Mouse (Mus musculus): Measurements from ENCODE around the gene Olfr1150-ps1. TPM values are rescaled to one million over a fixed set of nuclear protein-coding genes. Genes with fewer than 3 reads are reported as not detected.

Gene Olfr1150-ps1
- polyA plus RNA-seq (2012; ENCODE audit: low replicate concordance): not detected in 2 replicates

GRCm38 (mm10) chr2:87843693-87844092 is at the start of gene Olfr1150-ps1:
Olfr1150-ps1 (plus strand) TSS chr2:87843993.

GRCm38 (mm10) chr2:87800292-87800691 is 43.5 kb upstream of the Olfr1150-ps1 start, which contains the start of gene Olfr1143:
Olfr1143 (plus strand) TSS chr2:87800592.

GRCm38 (mm10) chr2:87809522-87809921 is 34.3 kb upstream of the Olfr1150-ps1 start, which contains the start of gene Olfr1145:
Olfr1145 (plus strand) TSS chr2:87809822.

GRCm38 (mm10) chr2:87830233-87830632 is 13.6 kb upstream of the Olfr1150-ps1 start, which contains the start of gene Olfr1148:
Olfr1148 (plus strand) TSS chr2:87830533.

GRCm38 (mm10) chr2:87855562-87855961 is 11.8 kb downstream of the Olfr1150-ps1 start, which contains the start of gene Olfr1151:
Olfr1151 (plus strand) TSS chr2:87855862.

GRCm38 (mm10) chr2:87866192-87866591 is 22.4 kb downstream of the Olfr1150-ps1 start, which contains the start of gene Olfr1152:
Olfr1152 (plus strand) TSS chr2:87866492.

GRCm38 (mm10) chr2:87894662-87895061 is 50.9 kb downstream of the Olfr1150-ps1 start, which contains the start of gene Olfr1153:
Olfr1153 (plus strand) TSS chr2:87894962.

Other genes starting within 250 kb of the Olfr1150-ps1 start
- gene Olfr1130, start 237.8 kb upstream of the Olfr1150-ps1 start, polyA plus RNA-seq (2012; ENCODE audit: low replicate concordance): 0.07 TPM in 1 of 2 replicates, not detected in the other
- not detected in 2 replicates for gene Olfr1131, start 216.9 kb upstream of the Olfr1150-ps1 start, polyA plus RNA-seq (2012; ENCODE audit: low replicate concordance)
- not detected in 2 replicates for gene Olfr1132, start 206.5 kb upstream of the Olfr1150-ps1 start, polyA plus RNA-seq (2012; ENCODE audit: low replicate concordance)
- not detected in 2 replicates for gene Olfr1133, start 196.6 kb upstream of the Olfr1150-ps1 start, polyA plus RNA-seq (2012; ENCODE audit: low replicate concordance)
- not detected in 2 replicates for gene Olfr1134, start 185.5 kb upstream of the Olfr1150-ps1 start, polyA plus RNA-seq (2012; ENCODE audit: low replicate concordance)
- gene Olfr1135, start 170.3 kb upstream of the Olfr1150-ps1 start, polyA plus RNA-seq (2012; ENCODE audit: low replicate concordance): not detected in 2 replicates
- gene Olfr1136, start 150.0 kb upstream of the Olfr1150-ps1 start, polyA plus RNA-seq (2012; ENCODE audit: low replicate concordance): not detected in 2 replicates
- not detected in 2 replicates for gene Olfr1137, start 130.8 kb upstream of the Olfr1150-ps1 start, polyA plus RNA-seq (2012; ENCODE audit: low replicate concordance)
- gene Olfr1138, start 104.0 kb upstream of the Olfr1150-ps1 start, polyA plus RNA-seq (2012; ENCODE audit: low replicate concordance): not detected in 2 replicates
- gene Olfr1140, start 100.2 kb upstream of the Olfr1150-ps1 start, polyA plus RNA-seq (2012; ENCODE audit: low replicate concordance): not detected in 2 replicates
- not detected in 2 replicates for gene Olfr1141, start 90.0 kb upstream of the Olfr1150-ps1 start, polyA plus RNA-seq (2012; ENCODE audit: low replicate concordance)
- gene Olfr152, start 64.5 kb upstream of the Olfr1150-ps1 start, polyA plus RNA-seq (2012; ENCODE audit: low replicate concordance): not detected in 2 replicates
- not detected in 2 replicates for gene Olfr1143, start 43.4 kb upstream of the Olfr1150-ps1 start, polyA plus RNA-seq (2012; ENCODE audit: low replicate concordance)
- gene Olfr1145, start 34.2 kb upstream of the Olfr1150-ps1 start, polyA plus RNA-seq (2012; ENCODE audit: low replicate concordance): not detected in 2 replicates
- not detected in 2 replicates for gene Olfr1148, start 13.5 kb upstream of the Olfr1150-ps1 start, polyA plus RNA-seq (2012; ENCODE audit: low replicate concordance)
- not detected in 2 replicates for gene Olfr1151, start 11.9 kb downstream of the Olfr1150-ps1 start, polyA plus RNA-seq (2012; ENCODE audit: low replicate concordance)
- not detected in 2 replicates for gene Olfr1152, start 22.5 kb downstream of the Olfr1150-ps1 start, polyA plus RNA-seq (2012; ENCODE audit: low replicate concordance)
- not detected in 2 replicates for gene Olfr1153, start 51.0 kb downstream of the Olfr1150-ps1 start, polyA plus RNA-seq (2012; ENCODE audit: low replicate concordance)
- gene Olfr1154, start 61.2 kb downstream of the Olfr1150-ps1 start, polyA plus RNA-seq (2012; ENCODE audit: low replicate concordance): not detected in 2 replicates
- gene Olfr1155, start 101.1 kb downstream of the Olfr1150-ps1 start, polyA plus RNA-seq (2012; ENCODE audit: low replicate concordance): not detected in 2 replicates
- gene Olfr1156, start 109.1 kb downstream of the Olfr1150-ps1 start, polyA plus RNA-seq (2012; ENCODE audit: low replicate concordance): not detected in 2 replicates
- not detected in 2 replicates for gene Olfr1157, start 124.3 kb downstream of the Olfr1150-ps1 start, polyA plus RNA-seq (2012; ENCODE audit: low replicate concordance)
- not detected in 2 replicates for gene Olfr74, start 130.7 kb downstream of the Olfr1150-ps1 start, polyA plus RNA-seq (2012; ENCODE audit: low replicate concordance)
- gene Olfr1158, start 146.1 kb downstream of the Olfr1150-ps1 start, polyA plus RNA-seq (2012; ENCODE audit: low replicate concordance): not detected in 2 replicates
- gene Olfr1160, start 164.3 kb downstream of the Olfr1150-ps1 start, polyA plus RNA-seq (2012; ENCODE audit: low replicate concordance): not detected in 2 replicates
- gene Olfr1161, start 178.8 kb downstream of the Olfr1150-ps1 start, polyA plus RNA-seq (2012; ENCODE audit: low replicate concordance): not detected in 2 replicates
- not detected in 2 replicates for gene Olfr73, start 193.7 kb downstream of the Olfr1150-ps1 start, polyA plus RNA-seq (2012; ENCODE audit: low replicate concordance)
- gene Olfr1162, start 207.1 kb downstream of the Olfr1150-ps1 start, polyA plus RNA-seq (2012; ENCODE audit: low replicate concordance): not detected in 2 replicates
- gene Olfr1163, start 227.8 kb downstream of the Olfr1150-ps1 start, polyA plus RNA-seq (2012; ENCODE audit: low replicate concordance): not detected in 2 replicates
- not detected in 2 replicates for gene Olfr1164, start 250.0 kb downstream of the Olfr1150-ps1 start, polyA plus RNA-seq (2012; ENCODE audit: low replicate concordance)